Mouse (Mus musculus): ENCODE data around the gene Jade3.

Gene Jade3

DNA sequence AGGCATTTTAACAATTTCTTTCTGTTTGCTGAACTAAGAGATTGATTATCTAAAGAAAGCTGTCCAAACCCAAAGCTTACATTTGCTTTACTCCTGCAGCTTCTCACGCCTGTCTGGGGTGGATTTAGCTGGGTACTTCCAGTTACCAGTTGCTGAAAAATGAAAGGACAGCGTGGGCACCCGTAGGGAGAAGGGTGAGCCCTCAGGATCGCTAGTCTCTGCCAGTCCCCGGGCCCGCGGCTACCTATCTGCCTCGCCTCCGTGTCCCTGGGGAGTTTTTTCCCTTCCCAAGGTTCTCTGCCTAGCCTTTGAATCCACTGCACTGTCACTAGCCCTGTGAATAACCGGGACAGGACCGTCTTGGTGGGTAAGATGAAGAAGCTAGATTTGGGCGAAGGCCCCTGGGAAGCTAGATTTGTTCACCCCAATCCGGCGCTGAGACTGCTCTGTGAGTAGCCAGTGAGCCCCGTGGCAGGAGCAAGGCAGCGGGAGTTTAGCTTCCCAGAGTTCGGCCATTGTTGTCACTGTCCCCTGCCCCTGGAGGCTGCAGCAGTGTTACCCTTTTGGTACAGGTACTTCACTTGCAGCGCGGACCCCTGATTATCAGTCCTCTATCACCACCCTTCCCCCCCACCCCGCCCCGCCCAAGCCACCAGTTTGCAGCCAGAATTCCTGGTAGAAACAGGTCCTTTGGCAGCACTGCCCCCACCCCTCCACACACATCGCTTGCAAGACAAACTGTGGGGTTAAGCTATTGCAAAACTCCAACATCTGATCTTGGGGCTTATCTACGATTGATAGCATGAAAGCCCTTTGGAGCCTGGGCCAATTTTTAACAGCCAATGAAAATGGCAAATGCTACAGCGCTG, 122.8 kb downstream of the Jade3 start:
- no peak for DNase-seq (ENCODE audit: low read depth)

DNA sequence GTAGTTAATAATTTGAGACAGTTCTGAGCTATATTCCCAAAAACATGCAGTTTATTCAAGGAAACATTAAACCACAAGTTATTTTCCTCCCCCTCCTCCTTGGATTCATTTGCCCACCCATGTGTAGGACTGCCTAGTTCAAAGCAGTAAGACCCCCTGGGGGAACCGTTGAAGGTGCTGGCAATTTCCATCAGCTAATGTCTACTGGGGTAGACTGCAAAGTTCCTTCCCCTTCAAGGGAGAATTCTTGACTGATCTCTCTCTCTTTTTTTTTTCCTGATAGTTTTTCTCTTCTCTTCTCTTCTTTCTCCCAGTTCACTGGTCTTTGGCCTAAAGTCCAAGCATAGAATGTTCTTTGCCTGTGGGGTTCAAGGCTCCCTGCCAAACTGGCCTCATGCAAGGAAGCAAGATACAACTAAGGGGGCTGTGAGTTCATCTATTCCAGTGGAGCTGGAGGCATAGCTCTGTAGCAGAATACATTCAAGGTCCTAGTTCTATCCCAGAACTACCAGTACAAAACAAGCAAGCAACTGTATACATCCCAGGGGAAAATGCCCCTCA, 123.5 kb downstream of the Jade3 start:
- no peak for DNase-seq (ENCODE audit: low read depth)

DNA sequence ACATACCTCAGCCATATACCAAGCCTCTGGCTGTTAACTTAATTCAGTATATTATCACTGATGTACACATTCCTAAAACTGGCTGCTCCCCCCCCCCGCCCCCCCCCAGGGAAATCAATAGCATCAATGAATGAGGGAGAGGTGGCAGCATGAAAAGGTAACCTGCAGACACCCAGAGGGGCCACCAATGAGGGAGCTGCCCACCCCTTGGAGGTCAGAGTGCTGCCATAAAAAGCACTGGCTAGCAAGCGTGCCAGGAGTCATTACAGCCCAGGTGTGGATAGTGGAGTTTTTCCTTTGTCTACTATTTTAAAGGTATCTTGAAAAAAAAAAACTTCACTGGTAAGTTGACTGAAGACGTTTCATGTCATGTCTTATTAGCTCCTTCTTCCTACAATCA, 124.0 kb downstream of the Jade3 start, which contains the start of gene Rgn:
Gene Rgn (plus strand): TSS at position 256 of the 400 bp plus-strand sequence.
- no peak for DNase-seq (ENCODE audit: low read depth)

DNA sequence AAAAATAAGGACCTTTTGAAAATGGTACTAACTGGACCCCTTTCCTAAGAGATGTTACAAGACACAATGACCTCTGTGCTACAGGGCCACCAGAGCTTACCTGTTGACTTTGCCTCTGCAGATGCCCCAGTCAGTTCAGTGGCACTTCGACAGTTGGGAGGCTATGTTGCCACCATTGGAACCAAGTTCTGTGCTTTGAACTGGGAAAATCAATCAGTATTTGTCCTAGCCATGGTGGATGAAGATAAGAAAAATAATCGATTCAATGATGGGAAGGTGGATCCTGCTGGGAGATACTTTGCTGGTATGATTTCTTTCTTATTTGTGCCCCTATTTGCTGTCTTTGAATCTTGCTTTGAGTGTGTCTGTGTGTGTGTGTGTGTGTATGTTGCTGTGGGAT, 126.7 kb downstream of the Jade3 start:
- no peak for DNase-seq (ENCODE audit: low read depth)

DNA sequence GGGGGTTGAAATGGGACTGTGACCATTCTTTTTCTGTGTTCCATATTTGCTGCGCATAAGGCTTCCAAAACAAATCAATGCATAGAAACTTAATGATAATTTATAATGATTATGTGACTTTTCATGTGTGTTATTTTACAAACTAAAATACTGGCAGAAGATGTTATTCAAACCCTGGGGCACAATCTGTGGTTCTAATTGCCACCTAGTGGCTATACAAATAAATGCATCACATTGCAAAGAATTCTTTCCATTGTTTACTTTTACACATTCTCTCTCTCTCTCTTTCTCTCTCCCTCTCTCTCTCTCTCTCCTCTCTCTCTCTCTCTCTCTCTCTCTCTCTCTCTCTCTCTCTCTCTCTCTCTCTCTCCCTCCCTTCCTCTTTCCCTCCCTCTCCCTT, 136.4 kb downstream of the Jade3 start:
- DNase-seq (ENCODE audit: low read depth), result no peak

DNA sequence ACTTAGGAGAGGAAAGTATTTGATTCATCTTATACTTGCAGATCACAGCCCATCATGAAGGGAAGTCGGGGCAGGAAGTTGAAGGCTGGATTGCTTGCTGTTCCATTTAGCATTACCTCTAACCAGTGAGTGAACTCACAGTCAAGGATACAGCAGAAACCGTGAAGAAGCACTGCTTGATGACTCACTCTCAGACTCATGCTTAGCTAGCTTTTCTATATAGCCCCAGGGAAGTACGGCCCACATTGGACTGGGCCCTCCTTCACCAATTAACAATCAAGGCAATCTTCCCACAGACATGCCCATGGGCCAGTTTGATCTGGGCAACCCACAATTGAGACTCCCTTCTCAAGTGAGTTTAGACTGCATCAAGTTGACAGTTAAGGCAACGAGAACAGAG, 138.5 kb downstream of the Jade3 start:
- DNase-seq (ENCODE audit: low read depth), result no peak

Data from c-Kit-positive CD71-negative TER-119-negative erythroid progenitor cells, embryonic 14.5 days (primary cell).